Mouse (Mus musculus): Measurements from ENCODE around the gene Fam161b. TPM values are rescaled to one million over a fixed set of nuclear protein-coding genes. Genes with fewer than 3 reads are reported as not detected.
A peak's percentile ranks its signal among the peaks of the same experiment; 100 is the strongest.

The Fam161b gene
- polyA plus RNA-seq, 1 experiment from 2014 or later, result 5.2 TPM

DNA sequence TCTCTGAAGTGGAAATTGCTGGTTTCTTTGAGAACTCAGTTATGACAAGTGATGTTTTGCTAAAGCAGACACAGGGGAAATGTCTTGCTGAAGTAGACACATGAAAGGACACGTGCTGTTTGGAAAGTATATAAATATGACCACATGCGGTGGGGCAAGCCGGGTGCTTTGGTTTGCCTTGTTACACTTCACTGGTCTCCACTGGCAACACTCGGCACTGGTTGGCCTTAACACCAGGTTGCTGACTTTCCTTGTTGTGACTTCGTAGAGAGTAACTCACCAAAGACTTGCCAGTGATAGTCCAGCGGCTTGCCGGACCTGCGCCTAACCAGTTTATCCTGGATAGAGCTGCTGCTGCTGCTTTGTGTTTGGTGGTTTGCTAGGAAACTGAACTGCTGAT is 26.5 kb upstream of the Fam161b start:
- Histone ChIP-seq H3K9me3 (ENCODE audit: control insufficient read depth, low read length) (no peaks in the 10 kb centered on the region), H3K4me1 (replicated peaks; ENCODE audit: control insufficient read depth, insufficient read depth, low read length) (peaks cover 12% of the 10 kb centered on the region), H3K27ac (ENCODE audit: low read length) (no peak overlapping the region), H3K4me2 (ENCODE audit: low read depth, low read length) (no peak overlapping the region), H3K9ac (ENCODE audit: low read length) (no peak overlapping the region), H3K36me3 (ENCODE audit: control insufficient read depth, insufficient read depth, low read length) (no peaks in the 10 kb centered on the region), H3K27me3 (ENCODE audit: control insufficient read depth, insufficient read depth, low read depth, low read length) (no peaks in the 10 kb centered on the region), H3K4me3 (ENCODE audit: low read length) (no peak overlapping the region)
- no peak for ATAC-seq (ENCODE audit: low read depth)
- WGBS, result 81% methylated on average over 8 of the region's 8 CpGs

DNA sequence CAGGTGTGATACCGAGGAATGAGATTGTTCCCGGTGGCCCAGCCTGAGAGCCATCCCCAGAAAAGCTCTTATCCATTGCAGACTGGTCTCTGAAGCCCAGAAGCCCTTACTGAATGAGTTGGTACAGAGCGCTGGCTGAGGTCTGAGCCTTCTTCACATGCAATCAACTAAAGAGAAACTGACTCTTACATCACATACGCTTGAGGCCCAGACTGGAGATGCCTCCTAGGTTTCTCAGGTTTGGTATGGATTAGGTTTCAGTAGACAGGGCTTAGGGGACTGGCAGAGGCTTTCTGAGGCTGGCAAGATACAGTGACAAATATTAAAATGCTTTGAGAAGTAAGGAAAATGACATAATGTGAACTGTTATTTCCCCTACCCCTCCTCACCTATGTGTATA is 23.8 kb upstream of the Fam161b start:
- peaks cover 12% of the 10 kb centered on the region for H3K4me1 ChIP-seq (replicated peaks; ENCODE audit: control insufficient read depth, insufficient read depth, low read length)
- H3K27ac ChIP-seq (ENCODE audit: low read length), result peak overlapping the region; percentile 78
- H3K36me3 ChIP-seq (ENCODE audit: control insufficient read depth, insufficient read depth, low read length), result no peaks in the 10 kb centered on the region
- H3K4me2 ChIP-seq (ENCODE audit: low read depth, low read length), result no peak overlapping the region
- no peak for ATAC-seq (ENCODE audit: low read depth)
- no peak overlapping the region for H3K9ac ChIP-seq (ENCODE audit: low read length)
- no peak overlapping the region for H3K4me3 ChIP-seq (ENCODE audit: low read length)
- H3K9me3 ChIP-seq (ENCODE audit: control insufficient read depth, low read length), result no peaks in the 10 kb centered on the region
- H3K27me3 ChIP-seq (ENCODE audit: control insufficient read depth, insufficient read depth, low read depth, low read length), result no peaks in the 10 kb centered on the region
- WGBS, result 75% methylated on average over 4 of the region's 4 CpGs

DNA sequence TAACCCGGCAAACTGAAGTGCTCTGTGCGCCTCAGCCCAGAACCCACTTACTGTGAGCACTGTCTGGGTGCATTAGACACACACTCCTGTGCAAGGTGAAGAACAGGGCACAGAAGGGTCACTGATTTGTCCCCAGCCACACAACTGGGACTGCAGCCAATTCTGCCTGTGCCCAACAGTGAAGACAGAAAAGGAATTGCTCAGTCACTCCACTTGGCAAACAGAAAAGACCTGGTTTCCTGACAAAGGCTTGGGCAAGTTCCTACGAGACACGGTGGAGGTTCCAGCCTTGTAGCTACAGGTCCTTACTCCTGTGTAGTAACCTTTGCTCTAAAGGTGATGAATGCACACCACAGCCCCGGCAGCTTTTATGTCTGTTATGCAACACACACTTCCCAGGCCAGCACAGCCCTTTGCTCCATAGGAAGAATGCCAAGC is 23.0 kb upstream of the Fam161b start:
- peak overlapping the region; percentile 78 for H3K27ac ChIP-seq (ENCODE audit: low read length)
- H3K27me3 ChIP-seq (ENCODE audit: control insufficient read depth, insufficient read depth, low read depth, low read length), result no peaks in the 10 kb centered on the region
- H3K9ac ChIP-seq (ENCODE audit: low read length), result no peak overlapping the region
- no peak overlapping the region for H3K4me3 ChIP-seq (ENCODE audit: low read length)
- ATAC-seq (ENCODE audit: low read depth), result peak; percentile 86
- no peak overlapping the region for H3K4me2 ChIP-seq (ENCODE audit: low read depth, low read length)
- no peaks in the 10 kb centered on the region for H3K36me3 ChIP-seq (ENCODE audit: control insufficient read depth, insufficient read depth, low read length)
- H3K9me3 ChIP-seq (ENCODE audit: control insufficient read depth, low read length), result no peaks in the 10 kb centered on the region
- peaks cover 12% of the 10 kb centered on the region for H3K4me1 ChIP-seq (replicated peaks; ENCODE audit: control insufficient read depth, insufficient read depth, low read length)
- WGBS, result 32% methylated on average over 5 of the region's 5 CpGs

DNA sequence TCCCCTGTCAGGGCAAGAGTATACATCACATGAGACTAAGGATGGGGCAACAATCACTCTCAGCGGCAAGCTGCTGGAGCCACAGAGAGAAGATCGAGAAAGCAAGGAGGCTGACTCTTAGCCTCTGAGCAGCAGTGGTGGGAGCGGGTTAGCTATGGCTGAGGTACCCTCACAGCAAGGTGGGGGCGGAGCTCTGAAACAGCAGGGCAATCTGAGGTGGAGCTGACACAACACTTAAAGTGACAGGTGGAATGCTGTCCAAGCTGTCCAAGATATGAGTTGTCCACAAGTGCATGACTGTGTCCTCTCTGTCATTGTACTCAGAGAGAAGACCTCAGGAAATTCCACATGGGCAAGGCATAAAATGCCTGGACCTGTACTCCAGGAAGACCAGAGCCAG is 20.7 kb upstream of the Fam161b start:
- H3K9me3 ChIP-seq (ENCODE audit: control insufficient read depth, low read length), result no peaks in the 10 kb centered on the region
- no peaks in the 10 kb centered on the region for H3K36me3 ChIP-seq (ENCODE audit: control insufficient read depth, insufficient read depth, low read length)
- H3K9ac ChIP-seq (ENCODE audit: low read length), result no peak overlapping the region
- H3K27ac ChIP-seq (ENCODE audit: low read length), result no peak overlapping the region
- WGBS, result 69% methylated on average over 4 of the region's 4 CpGs
- no peak overlapping the region for H3K4me3 ChIP-seq (ENCODE audit: low read length)
- no peaks in the 10 kb centered on the region for H3K27me3 ChIP-seq (ENCODE audit: control insufficient read depth, insufficient read depth, low read depth, low read length)
- H3K4me1 ChIP-seq (replicated peaks; ENCODE audit: control insufficient read depth, insufficient read depth, low read length), result peaks cover 12% of the 10 kb centered on the region
- ATAC-seq (ENCODE audit: low read depth), result no peak
- H3K4me2 ChIP-seq (ENCODE audit: low read depth, low read length), result no peak overlapping the region

DNA sequence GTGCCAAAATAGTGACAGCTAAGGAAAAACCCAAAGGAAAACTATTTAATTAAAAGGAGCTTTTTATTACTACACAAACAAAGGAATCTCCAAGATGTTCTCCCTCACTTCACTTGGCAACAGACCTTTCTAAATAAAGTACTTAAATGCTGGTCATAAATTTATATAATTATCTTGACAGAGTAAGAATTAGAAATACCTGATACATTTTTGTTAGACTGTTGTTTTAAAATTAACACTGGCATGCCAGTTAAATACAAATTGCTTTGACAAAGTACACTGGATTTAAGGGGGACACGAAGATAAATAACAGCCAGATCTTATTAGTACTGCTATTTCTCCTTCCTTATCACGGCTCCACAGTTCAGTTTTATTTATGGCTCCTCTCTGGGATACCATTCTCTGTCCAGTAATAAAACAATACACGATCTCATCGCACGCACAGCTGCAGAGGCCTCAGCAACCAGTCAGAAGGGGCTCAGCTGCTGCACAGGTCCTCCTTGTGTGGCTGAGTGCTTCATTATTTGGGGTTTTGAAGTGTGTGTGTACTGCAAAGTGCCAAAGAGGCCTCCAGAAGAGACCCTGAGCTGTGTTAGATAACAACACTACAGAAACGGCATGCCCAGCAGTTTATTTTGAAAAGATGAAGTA is 12.3 kb upstream of the Fam161b start:
- Histone ChIP-seq H3K9me3 (ENCODE audit: control insufficient read depth, low read length) (no peaks in the 10 kb centered on the region), H3K4me2 (ENCODE audit: low read depth, low read length) (no peak overlapping the region), H3K36me3 (ENCODE audit: control insufficient read depth, insufficient read depth, low read length) (peaks cover 30% of the 10 kb centered on the region), H3K27me3 (ENCODE audit: control insufficient read depth, insufficient read depth, low read depth, low read length) (no peaks in the 10 kb centered on the region), H3K4me1 (replicated peaks; ENCODE audit: control insufficient read depth, insufficient read depth, low read length) (no peaks in the 10 kb centered on the region), H3K9ac (ENCODE audit: low read length) (no peak overlapping the region), H3K4me3 (ENCODE audit: low read length) (no peak overlapping the region), H3K27ac (ENCODE audit: low read length) (no peak overlapping the region)
- WGBS, result 73% methylated on average over 6 of the region's 6 CpGs
- no peak for ATAC-seq (ENCODE audit: low read depth)

DNA sequence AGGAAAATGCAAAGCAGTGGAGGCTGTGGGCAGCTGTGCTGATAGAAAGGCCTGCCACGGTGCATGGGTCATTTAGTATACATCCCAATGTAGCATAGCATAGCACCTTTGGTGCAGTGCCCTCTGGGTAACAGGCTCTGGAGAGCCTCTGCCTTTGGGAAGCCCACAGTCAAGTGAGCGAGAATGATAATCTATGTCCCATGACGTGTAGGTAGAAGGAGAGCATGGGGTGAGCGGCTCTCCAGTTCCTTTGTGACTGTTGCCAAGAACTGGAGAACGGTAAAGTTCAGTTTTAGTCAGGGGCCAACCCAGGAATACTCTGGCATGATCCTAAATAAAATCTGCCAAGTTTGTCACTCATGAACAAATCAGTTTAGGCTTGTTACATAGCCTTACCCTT is 10.0 kb upstream of the Fam161b start:
- no peak overlapping the region for H3K4me3 ChIP-seq (ENCODE audit: low read length)
- no peaks in the 10 kb centered on the region for H3K9me3 ChIP-seq (ENCODE audit: control insufficient read depth, low read length)
- no peaks in the 10 kb centered on the region for H3K27me3 ChIP-seq (ENCODE audit: control insufficient read depth, insufficient read depth, low read depth, low read length)
- H3K36me3 ChIP-seq (ENCODE audit: control insufficient read depth, insufficient read depth, low read length), result peaks cover 44% of the 10 kb centered on the region
- H3K9ac ChIP-seq (ENCODE audit: low read length), result no peak overlapping the region
- H3K4me2 ChIP-seq (ENCODE audit: low read depth, low read length), result no peak overlapping the region
- H3K27ac ChIP-seq (ENCODE audit: low read length), result no peak overlapping the region
- WGBS, result 89% methylated on average over 5 of the region's 5 CpGs
- no peaks in the 10 kb centered on the region for H3K4me1 ChIP-seq (replicated peaks; ENCODE audit: control insufficient read depth, insufficient read depth, low read length)
- no peak for ATAC-seq (ENCODE audit: low read depth)

DNA sequence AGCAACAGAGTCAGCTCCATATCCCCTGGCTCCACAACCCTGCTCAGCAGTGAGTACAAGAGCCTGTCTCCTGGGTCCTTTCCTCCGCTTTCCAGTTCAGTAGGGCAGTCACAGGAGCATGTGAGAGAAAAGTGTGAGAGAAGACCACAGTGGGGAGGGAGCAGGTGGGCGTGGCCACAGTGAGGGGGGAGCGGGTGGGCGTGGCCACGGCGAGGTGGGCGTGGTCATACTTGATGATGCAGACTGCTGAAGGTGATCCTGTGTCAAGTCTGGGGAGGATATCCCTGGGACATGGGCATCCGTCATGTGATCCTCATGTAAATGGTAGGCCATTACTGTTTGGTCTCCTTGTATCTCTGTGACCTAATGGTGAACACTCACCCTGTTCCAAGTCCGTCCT is 5.3 kb upstream of the Fam161b start:
- H3K36me3 ChIP-seq (ENCODE audit: control insufficient read depth, insufficient read depth, low read length), result peaks cover 31% of the 10 kb centered on the region
- ATAC-seq (ENCODE audit: low read depth), result 0 out of 2 replicates have a peak, but pooled peaks have one; percentile 17
- no peak overlapping the region for H3K4me3 ChIP-seq (ENCODE audit: low read length)
- no peaks in the 10 kb centered on the region for H3K27me3 ChIP-seq (ENCODE audit: control insufficient read depth, insufficient read depth, low read depth, low read length)
- H3K27ac ChIP-seq (ENCODE audit: low read length), result no peak overlapping the region
- 63% methylated on average over 9 of the region's 9 CpGs for WGBS
- H3K4me2 ChIP-seq (ENCODE audit: low read depth, low read length), result no peak overlapping the region
- no peaks in the 10 kb centered on the region for H3K9me3 ChIP-seq (ENCODE audit: control insufficient read depth, low read length)
- peaks cover 7% of the 10 kb centered on the region for H3K4me1 ChIP-seq (replicated peaks; ENCODE audit: control insufficient read depth, insufficient read depth, low read length)
- no peak overlapping the region for H3K9ac ChIP-seq (ENCODE audit: low read length)

DNA sequence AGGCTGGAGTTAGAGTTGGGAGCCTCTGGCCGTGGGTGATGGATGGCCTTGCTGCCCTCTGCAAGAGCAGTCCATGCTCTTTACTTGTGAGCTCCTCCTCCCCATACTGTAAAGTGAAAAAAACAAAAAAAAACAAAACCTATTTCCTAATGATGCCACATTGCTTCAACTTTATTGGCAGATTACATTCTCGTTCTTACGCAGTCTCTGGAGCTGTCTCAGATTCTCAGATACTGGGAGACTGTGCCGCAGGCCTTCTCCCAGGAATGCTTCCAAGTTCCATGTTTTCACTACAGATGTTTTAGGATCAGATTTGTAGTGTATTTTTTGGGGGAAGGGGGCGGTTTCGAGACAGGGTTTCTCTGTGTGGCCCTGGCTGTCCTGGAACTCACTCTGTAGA is 3.5 kb upstream of the Fam161b start:
- no peak for ATAC-seq (ENCODE audit: low read depth)
- WGBS, result 91% methylated on average over 6 of the region's 6 CpGs
- H3K4me1 ChIP-seq (replicated peaks; ENCODE audit: control insufficient read depth, insufficient read depth, low read length), result peaks cover 10% of the 10 kb centered on the region
- H3K4me3 ChIP-seq (ENCODE audit: low read length), result no peak overlapping the region
- no peak overlapping the region for H3K27ac ChIP-seq (ENCODE audit: low read length)
- H3K9ac ChIP-seq (ENCODE audit: low read length), result no peak overlapping the region
- no peaks in the 10 kb centered on the region for H3K9me3 ChIP-seq (ENCODE audit: control insufficient read depth, low read length)
- peaks cover 20% of the 10 kb centered on the region for H3K36me3 ChIP-seq (ENCODE audit: control insufficient read depth, insufficient read depth, low read length)
- no peaks in the 10 kb centered on the region for H3K27me3 ChIP-seq (ENCODE audit: control insufficient read depth, insufficient read depth, low read depth, low read length)
- H3K4me2 ChIP-seq (ENCODE audit: low read depth, low read length), result no peak overlapping the region

DNA sequence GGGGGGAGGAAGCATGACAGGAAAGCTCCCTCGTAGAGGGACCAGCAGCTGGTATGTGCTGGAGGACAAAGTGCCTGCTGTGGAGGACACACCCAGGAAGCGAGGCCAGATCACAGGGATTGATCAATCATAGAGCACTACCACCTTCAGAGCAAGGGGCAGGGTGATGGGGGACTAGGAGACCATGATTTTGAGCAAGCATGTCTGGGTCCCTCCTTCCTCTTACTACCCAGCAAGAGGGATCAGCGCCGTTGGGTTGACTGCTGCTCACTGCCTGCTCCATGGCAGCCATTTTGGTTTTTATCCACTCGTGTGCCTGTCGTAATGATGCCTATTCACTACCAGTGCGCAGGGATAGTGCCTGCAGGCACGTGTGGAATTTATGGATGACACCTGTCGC is 2.7 kb upstream of the Fam161b start:
- 70% methylated on average over 9 of the region's 9 CpGs for WGBS
- Histone ChIP-seq H3K9me3 (ENCODE audit: control insufficient read depth, low read length) (no peaks in the 10 kb centered on the region), H3K9ac (ENCODE audit: low read length) (no peak overlapping the region), H3K4me2 (ENCODE audit: low read depth, low read length) (no peak overlapping the region), H3K4me1 (replicated peaks; ENCODE audit: control insufficient read depth, insufficient read depth, low read length) (peaks cover 10% of the 10 kb centered on the region), H3K36me3 (ENCODE audit: control insufficient read depth, insufficient read depth, low read length) (peaks cover 17% of the 10 kb centered on the region), H3K4me3 (ENCODE audit: low read length) (no peak overlapping the region), H3K27ac (ENCODE audit: low read length) (no peak overlapping the region), H3K27me3 (ENCODE audit: control insufficient read depth, insufficient read depth, low read depth, low read length) (no peaks in the 10 kb centered on the region)
- no peak for ATAC-seq (ENCODE audit: low read depth)

DNA sequence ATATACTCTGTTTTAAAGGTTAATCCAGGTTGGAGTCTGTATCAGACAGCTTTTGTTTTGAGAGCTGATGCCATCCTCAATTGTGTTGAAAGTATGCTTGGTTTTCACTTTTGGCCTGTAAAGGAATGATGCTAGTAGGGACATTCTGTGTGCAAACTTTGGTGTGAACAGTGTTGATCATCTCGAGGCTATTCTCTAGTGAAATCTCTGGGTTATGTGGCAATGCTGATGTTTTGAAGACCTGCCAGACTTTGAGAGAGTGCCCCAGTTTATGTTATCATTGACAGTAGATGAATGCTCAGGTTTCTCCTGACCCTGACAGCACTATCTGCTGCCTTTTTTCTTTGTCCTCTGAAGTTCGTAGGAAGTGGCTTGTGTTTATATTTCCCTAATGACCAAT is 1.2 kb upstream of the Fam161b start:
- peak overlapping the region; percentile 100 for H3K4me3 ChIP-seq (ENCODE audit: low read length)
- peaks cover 6% of the 10 kb centered on the region for H3K36me3 ChIP-seq (ENCODE audit: control insufficient read depth, insufficient read depth, low read length)
- peaks cover 10% of the 10 kb centered on the region for H3K4me1 ChIP-seq (replicated peaks; ENCODE audit: control insufficient read depth, insufficient read depth, low read length)
- no peak for ATAC-seq (ENCODE audit: low read depth)
- no peaks in the 10 kb centered on the region for H3K27me3 ChIP-seq (ENCODE audit: control insufficient read depth, insufficient read depth, low read depth, low read length)
- no peaks in the 10 kb centered on the region for H3K9me3 ChIP-seq (ENCODE audit: control insufficient read depth, low read length)
- no peak overlapping the region for H3K27ac ChIP-seq (ENCODE audit: low read length)
- peak overlapping the region; percentile 83 for H3K4me2 ChIP-seq (ENCODE audit: low read depth, low read length)
- H3K9ac ChIP-seq (ENCODE audit: low read length), result no peak overlapping the region
- 23% methylated on average over 2 of the region's 2 CpGs for WGBS

Measured in lung, embryonic 16.5 days (tissue).